Mouse (Mus musculus) intestine, embryonic 16.5 days (tissue): Measurements from ENCODE around the gene Pttg1ip. TPM values are rescaled to one million over a fixed set of nuclear protein-coding genes. Genes with fewer than 3 reads are reported as not detected.

Experiments used
- ATAC-seq: fragments of 200-750 bp; cut with Nextera tagmentation; 2 replicates; pipeline ENCODE4 v1.8.0; 2017; ENCODE audit warnings: moderate TSS enrichment, moderate library complexity
- H3K27ac ChIP-seq: fragments of 300-500 bp; sonication (generic); 2 replicates; pipeline ENCODE4 v1.5.1; 2014; ENCODE audit warnings: mild to moderate bottlenecking, low read length
- H3K27me3 ChIP-seq: fragments of 300-500 bp; sonication (generic); replicated peaks from 2 replicates; pipeline ENCODE4 v1.6.1; 2014; ENCODE audit warnings: low read length, control low read depth, mixed read lengths; ENCODE audit not compliant: control insufficient read depth, insufficient read depth
- H3K36me3 ChIP-seq: fragments of 300-500 bp; sonication (generic); 2 replicates; pipeline ENCODE4 v1.6.1; 2014; ENCODE audit warnings: low read length, control low read depth; ENCODE audit not compliant: control insufficient read depth, insufficient read depth
- H3K4me1 ChIP-seq: fragments of 300-500 bp; sonication (generic); 2 replicates; pipeline ENCODE4 v1.6.1; 2014; ENCODE audit warnings: low read length, control low read depth, mixed read lengths; ENCODE audit not compliant: control insufficient read depth, insufficient read depth
- H3K4me2 ChIP-seq: fragments of 300-500 bp; sonication (generic); 2 replicates; pipeline ENCODE4 v1.6.1; 2014; ENCODE audit warnings: low read depth, low read length, control low read depth
- H3K4me3 ChIP-seq: fragments of 300-500 bp; sonication (generic); 2 replicates; pipeline ENCODE4 v1.5.1; 2014; ENCODE audit warnings: mild to moderate bottlenecking, low read length
- H3K9ac ChIP-seq: fragments of 300-500 bp; sonication (generic); 2 replicates; pipeline ENCODE4 v1.6.1; 2014; ENCODE audit warnings: low read depth, low read length
- H3K9me3 ChIP-seq: fragments of 300-500 bp; sonication (generic); 2 replicates; pipeline ENCODE4 v1.6.1; 2016; ENCODE audit warnings: low read length, control low read depth; ENCODE audit not compliant: control insufficient read depth
- WGBS: fragments of 180-500 bp; shearing (Covaris S2); extraction: QIAGEN DNeasy Blood & Tissue Kit; methylation state at CpG from one replicate; pipeline ENCODE4 v1.1.7; 2014; 5-methylcytosine and 5-hydroxymethylcytosine counted together
- polyA plus RNA-seq: library from polyadenylated mRNA; unstranded; fragments of >200 nt; fragmentation: Nextera tagmentation; extraction: Ambion mirVana; gene quantifications from 2 replicates; pipeline ENCODE4 v1.2.1, GENCODE M21; 2015

The Pttg1ip gene
- 177 and 181 TPM in 2 replicates for polyA plus RNA-seq

- no peaks in the 10 kb centered on the region for H3K36me3 ChIP-seq
- ATAC-seq: peak; percentile 96
These were observed at the start of gene Pttg1ip for GRCm38 (mm10) chr10:77581408-77582284. Gene Pttg1ip, plus strand, starts transcription at chr10:77581720.

DNA sequence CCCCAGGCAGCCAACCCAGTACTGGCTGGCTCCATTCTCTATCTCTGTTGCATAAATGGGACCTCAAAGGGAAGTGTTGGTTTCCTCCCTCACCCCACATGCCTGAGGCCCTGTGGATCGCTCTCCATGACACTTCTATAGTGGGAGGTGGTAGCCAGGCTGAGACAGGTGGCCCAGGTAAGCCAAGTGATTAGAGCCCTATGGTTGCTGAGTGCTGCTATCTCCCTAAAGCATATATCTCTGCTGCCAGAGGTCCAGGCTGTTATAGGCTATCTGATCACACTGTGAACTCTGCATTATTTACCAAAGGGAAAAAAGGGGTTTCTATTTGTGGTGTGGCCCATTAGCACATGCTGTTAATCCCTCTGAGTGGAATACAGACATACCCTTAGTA is 49.5 kb upstream of the Pttg1ip start:
- ATAC-seq: no peak
- Histone ChIP-seq H3K9ac (no peak overlapping the region), H3K36me3 (no peaks in the 10 kb centered on the region), H3K27ac (no peak overlapping the region), H3K4me2 (no peak overlapping the region), H3K9me3 (no peaks in the 10 kb centered on the region), H3K4me3 (no peak overlapping the region), H3K27me3 (no peaks in the 10 kb centered on the region), H3K4me1 (0 out of 2 replicates have a peak, but pooled peaks cover 3% of the 10 kb centered on the region)
- WGBS: 83% methylated on average over 1 of the region's 1 CpGs

More at GRCm38 (mm10) chr10:77581408-77582284, at the start of gene Pttg1ip:
- Histone ChIP-seq H3K27me3 (no peaks in the 10 kb centered on the region), H3K9ac (peak within 1 kb of the TSS; percentile 93), H3K9me3 (no peaks in the 10 kb centered on the region), H3K4me1 (peaks cover 31% of the 10 kb centered on the region), H3K4me3 (peak within 1 kb of the TSS; percentile 87), H3K27ac (peak within 1 kb of the TSS; percentile 99), H3K4me2 (peak within 1 kb of the TSS; percentile 86)
- WGBS: under 1% methylated on average over 64 of the region's 64 CpGs

- Histone ChIP-seq H3K9ac (no peak overlapping the region), H3K27me3 (no peaks in the 10 kb centered on the region), H3K36me3 (no peaks in the 10 kb centered on the region), H3K4me3 (no peak overlapping the region), H3K27ac (no peak overlapping the region), H3K4me2 (no peak overlapping the region), H3K9me3 (no peaks in the 10 kb centered on the region), H3K4me1 (no peaks in the 10 kb centered on the region)
- WGBS: 62% methylated on average over 8 of the region's 8 CpGs
- no peak for ATAC-seq
These were observed 44.8 kb upstream of the Pttg1ip start for GRCm38 (mm10) chr10:77536727-77537126.

GRCm38 (mm10) chr10:77537215-77538209 is 44.0 kb upstream of the Pttg1ip start:
- ATAC-seq: no peak
- H3K4me2 ChIP-seq: no peak overlapping the region
- H3K27me3 ChIP-seq: no peaks in the 10 kb centered on the region
- H3K9me3 ChIP-seq: no peaks in the 10 kb centered on the region
- no peak overlapping the region for H3K27ac ChIP-seq
- H3K4me3 ChIP-seq: no peak overlapping the region
- 79% methylated on average over 11 of the region's 11 CpGs for WGBS
- no peaks in the 10 kb centered on the region for H3K36me3 ChIP-seq
- no peak overlapping the region for H3K9ac ChIP-seq
- no peaks in the 10 kb centered on the region for H3K4me1 ChIP-seq

GRCm38 (mm10) chr10:77539320-77539945 is 42.1 kb upstream of the Pttg1ip start:
- Histone ChIP-seq H3K36me3 (no peaks in the 10 kb centered on the region), H3K9me3 (no peaks in the 10 kb centered on the region), H3K9ac (no peak overlapping the region), H3K4me1 (no peaks in the 10 kb centered on the region), H3K4me3 (no peak overlapping the region), H3K27me3 (no peaks in the 10 kb centered on the region), H3K27ac (no peak overlapping the region), H3K4me2 (no peak overlapping the region)
- no peak for ATAC-seq
- 79% methylated on average over 7 of the region's 7 CpGs for WGBS

- no peak for ATAC-seq
- Histone ChIP-seq H3K4me1 (no peaks in the 10 kb centered on the region), H3K27me3 (no peaks in the 10 kb centered on the region), H3K36me3 (no peaks in the 10 kb centered on the region), H3K4me2 (no peak overlapping the region), H3K4me3 (no peak overlapping the region), H3K9me3 (no peaks in the 10 kb centered on the region), H3K9ac (no peak overlapping the region), H3K27ac (no peak overlapping the region)
- 71% methylated on average over 4 of the region's 4 CpGs for WGBS
These were observed 40.9 kb upstream of the Pttg1ip start for GRCm38 (mm10) chr10:77540576-77541102.

GRCm38 (mm10) chr10:77541864-77542666 is 39.5 kb upstream of the Pttg1ip start:
- no peaks in the 10 kb centered on the region for H3K36me3 ChIP-seq
- no peaks in the 10 kb centered on the region for H3K4me1 ChIP-seq
- H3K27me3 ChIP-seq: no peaks in the 10 kb centered on the region
- no peak overlapping the region for H3K4me2 ChIP-seq
- no peak for ATAC-seq
- H3K27ac ChIP-seq: no peak overlapping the region
- H3K4me3 ChIP-seq: no peak overlapping the region
- WGBS: 75% methylated on average over 10 of the region's 10 CpGs
- no peak overlapping the region for H3K9ac ChIP-seq
- H3K9me3 ChIP-seq: no peaks in the 10 kb centered on the region

DNA sequence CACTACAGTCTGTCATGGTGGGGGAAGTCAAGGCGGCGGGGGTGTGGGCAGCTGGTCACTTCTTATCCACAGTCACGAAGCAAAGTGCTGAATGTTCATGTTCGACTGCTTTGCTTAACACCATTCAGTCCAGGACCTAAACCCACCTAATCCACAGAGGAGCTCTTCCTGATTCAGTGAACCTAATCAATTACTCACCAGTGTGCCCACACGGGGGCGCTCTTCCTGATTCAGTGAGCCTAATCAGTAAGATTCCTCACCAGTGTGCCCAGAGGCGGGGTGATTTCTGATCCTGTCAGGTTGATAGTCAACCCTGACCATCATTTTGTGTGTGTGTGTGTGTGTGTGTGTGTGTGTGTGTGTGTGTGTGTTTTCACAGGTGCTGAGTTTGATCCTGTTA is 38.3 kb upstream of the Pttg1ip start:
- WGBS: 47% methylated on average over 7 of the region's 7 CpGs
- Histone ChIP-seq H3K4me1 (no peaks in the 10 kb centered on the region), H3K4me3 (no peak overlapping the region), H3K36me3 (no peaks in the 10 kb centered on the region), H3K27me3 (no peaks in the 10 kb centered on the region), H3K9me3 (no peaks in the 10 kb centered on the region), H3K9ac (no peak overlapping the region), H3K4me2 (no peak overlapping the region), H3K27ac (no peak overlapping the region)
- no peak for ATAC-seq
